Mouse (Mus musculus) cerebellum, adult (tissue): ENCODE measurements around the gene Rad17.
A peak's percentile ranks its signal among the peaks of the same experiment; 100 is the strongest.

Source experiments
- ATAC-seq: cut with Nextera tagmentation; 2 replicates; pipeline ENCODE4 v1.9.2; 2017; ENCODE audit warnings: mild to moderate bottlenecking, moderate library complexity, mixed read lengths; ENCODE audit not compliant: insufficient number of reproducible peaks, low FRiP score, low TSS enrichment

Rad17 gene

DNA sequence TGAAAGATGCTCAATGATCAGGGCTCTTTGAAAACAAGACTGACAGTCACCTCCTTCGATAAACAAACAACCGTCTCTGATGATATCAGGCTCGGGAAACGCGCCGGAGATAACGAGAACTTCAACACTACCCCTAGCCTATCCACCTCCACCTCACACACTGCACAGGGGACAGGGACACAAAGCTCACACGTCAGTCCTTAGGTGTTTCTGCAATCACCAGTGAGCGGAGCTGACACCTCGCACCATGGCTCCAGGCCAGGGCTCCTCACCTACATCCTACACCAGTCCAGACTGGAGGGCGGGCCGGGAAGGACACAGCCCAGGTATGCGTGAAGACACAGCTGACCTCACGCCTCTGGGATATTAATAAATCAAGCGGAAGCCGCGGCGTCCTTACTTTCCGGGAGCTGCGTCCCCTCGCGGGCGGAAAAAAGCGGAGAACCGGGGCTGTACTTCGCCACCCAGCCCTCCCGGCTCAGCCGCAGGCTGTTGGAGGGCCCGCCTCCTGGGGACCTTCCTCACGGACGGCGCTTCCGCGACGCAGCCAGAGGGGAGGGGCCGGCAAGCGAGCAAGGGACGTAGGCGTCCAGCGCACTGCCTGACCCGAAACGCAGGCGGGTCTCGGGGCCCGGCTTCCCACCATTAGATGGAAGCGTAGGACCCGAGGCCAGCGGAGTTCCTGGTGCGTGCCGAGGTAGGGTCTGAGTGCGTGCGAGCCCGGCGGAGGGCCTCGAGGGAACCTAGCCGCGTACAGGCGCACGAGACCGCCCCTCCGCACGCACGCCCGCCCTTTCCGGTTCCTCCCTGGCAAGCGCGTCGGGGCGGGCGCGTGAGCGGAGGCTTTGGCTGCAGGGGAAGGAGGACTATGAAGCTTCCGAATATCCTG is at the start of gene Rad17, which contains the start of gene Ak6:
TSS of gene Rad17 (minus strand) at position 502 of the 889 bp plus-strand sequence.
TSS of gene Ak6 (plus strand) at position 430 of the 889 bp plus-strand sequence.
- ATAC-seq, result peak; percentile 93

DNA sequence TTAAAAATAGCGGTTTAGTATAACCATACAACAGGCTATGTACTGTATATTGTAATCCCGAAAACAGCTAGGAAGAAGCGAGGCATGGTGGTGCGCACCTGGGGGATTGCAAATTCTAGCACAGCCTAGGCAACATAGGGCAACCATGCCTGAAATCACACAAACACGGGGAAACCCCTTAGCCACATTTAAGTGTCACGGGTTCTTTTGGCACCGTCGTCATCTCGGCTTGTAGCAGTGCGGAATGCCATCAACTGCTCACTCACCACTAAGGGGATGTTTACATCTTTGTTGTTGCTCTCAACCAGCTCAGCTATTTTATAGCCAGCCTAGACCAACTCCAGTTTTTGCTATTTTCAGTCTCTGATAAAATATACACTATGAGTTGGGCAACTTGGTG is 48.0 kb upstream of the Rad17 start:
- no peak for ATAC-seq

- no peak for ATAC-seq
These were observed 46.7 kb upstream of the Rad17 start for GRCm38 (mm10) chr13:100697541-100697940.

GRCm38 (mm10) chr13:100687513-100687912 is 36.7 kb upstream of the Rad17 start:
- ATAC-seq, result no peak

DNA sequence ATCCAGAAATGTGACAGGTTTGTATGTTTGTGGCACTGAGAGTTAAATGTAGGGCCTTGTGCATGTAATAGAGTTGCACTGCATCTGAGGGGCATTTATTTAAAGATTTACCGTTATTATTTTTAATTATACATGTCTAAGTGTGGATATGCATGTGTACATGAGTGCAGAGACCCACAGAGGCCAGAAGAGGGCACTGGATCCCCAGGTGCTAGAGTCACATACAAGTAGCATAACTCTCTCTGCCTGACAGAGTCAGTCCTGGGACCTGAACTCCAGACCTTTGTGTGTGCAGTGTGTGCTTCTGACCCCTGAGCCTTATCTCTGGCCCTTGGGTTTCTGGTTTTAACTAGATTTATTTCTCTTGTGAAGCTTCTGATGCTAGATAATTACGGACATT is 33.5 kb upstream of the Rad17 start:
- no peak for ATAC-seq

GRCm38 (mm10) chr13:100682837-100683236 is 32.0 kb upstream of the Rad17 start:
- no peak for ATAC-seq

GRCm38 (mm10) chr13:100681615-100682014 is 30.8 kb upstream of the Rad17 start:
- no peak for ATAC-seq

DNA sequence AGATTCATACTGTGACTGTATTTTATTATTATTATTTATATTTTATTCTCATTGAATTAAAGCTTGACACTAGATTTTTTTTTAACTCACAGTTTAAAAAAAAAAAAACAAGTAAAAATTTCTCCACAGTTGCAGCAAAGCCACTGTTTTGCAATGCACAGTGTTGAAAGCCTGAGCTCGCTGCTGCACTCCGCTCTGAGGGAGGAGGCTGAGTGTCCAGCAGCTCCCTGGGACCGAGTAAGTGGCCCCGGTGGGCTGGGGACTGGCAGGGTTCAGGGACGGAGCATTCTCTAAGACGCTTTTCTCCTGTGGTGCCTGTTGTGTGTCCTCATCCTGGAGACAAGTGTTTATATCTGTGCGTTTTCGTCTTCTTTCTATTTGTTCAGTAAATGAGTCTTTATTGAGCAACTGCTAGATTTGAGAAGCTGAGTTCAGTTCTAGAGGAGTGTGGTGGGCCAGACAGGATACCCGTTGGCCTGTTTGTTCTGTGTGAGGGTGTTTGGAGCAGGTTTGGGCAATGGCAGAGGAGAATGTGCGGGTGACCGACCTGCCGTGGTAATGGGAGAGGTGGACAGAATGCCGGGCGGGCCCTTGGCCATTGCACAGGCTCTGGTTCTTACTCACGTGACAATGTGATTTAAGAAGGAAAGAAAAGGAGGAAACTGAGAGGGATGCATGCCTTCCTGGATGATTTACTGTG is 25.2 kb upstream of the Rad17 start:
- no peak for ATAC-seq

DNA sequence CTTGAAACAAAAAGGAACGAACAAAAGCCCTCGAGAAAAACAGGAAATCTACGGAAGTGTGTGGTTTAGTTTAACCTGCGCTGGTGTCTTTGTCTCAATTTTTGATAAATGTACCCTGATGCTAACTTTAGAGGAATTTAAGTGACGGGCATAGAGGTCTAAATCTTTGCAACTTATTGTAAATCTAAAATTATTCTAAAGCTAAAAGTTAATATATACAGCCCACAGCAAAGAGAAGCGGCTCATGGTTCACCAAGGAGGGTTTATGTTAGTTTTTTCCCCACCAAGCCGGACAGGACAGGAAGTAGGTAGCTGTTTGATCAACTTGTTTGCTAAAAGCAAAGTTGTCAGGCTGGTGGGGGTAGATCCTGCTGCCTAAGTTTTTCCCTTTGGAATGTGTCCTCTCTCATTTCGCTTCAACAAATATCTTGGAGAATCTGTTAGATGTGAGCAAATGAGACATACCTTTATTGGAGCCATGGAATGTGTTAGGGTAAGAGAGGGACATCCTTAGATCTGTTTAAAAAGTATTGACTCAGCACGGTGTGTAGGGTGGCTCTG is 19.4 kb upstream of the Rad17 start:
- ATAC-seq, result no peak

GRCm38 (mm10) chr13:100669291-100670022 is 18.6 kb upstream of the Rad17 start, which contains the start of gene Ccdc125:
Gene Ccdc125 (plus strand): TSS chr13:100669717.
- ATAC-seq, result no peak

DNA sequence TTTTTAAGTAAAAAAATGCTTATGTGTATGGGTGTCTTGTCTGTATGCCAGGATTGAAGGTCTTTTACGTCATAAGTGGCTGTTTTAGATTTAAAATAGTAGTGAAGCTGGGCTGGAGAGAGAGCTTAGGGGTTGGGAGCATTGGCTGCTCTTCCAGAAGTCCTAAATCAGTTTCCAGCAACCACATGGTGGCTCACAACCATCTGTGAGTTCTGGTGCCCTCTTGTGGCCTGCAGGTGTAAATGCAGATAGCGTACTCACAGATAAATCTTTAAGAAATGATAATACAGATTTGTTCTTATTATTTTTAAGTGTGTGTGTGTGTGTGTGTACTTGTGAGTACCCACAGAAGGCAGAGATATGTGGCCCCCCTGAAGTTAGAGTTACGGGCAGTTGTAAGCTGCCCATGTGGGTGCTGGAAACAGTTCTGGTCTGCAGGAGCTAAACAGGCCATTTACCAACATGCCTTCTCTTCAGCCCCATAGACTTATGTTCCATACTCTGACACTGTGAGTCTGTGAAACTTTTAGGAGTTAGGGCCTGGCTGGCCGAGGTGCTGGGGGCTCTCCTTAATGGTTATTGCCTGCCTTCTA is 9.1 kb upstream of the Rad17 start:
- peak; percentile 56; the same call in 1 of the 2 replicates for ATAC-seq

DNA sequence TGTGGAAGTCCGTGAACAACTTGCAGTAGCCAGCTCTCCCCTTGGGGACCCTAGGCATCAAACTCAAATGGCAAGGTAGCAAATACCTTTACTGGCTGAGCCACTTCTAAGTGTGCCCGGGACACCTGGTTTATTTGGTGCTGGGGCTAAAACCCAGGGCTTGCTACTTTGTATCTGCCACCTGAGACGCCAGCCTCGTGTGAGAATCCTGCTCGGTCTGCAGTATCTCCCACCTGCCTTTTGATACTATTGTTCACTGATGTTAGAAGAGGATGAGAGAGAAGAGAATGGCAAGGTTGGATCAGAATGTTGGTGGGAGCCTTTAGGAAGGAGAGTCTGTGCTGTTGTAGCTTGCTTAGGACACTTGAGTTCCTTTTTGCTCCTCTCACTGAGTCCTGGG is 7.2 kb upstream of the Rad17 start:
- no peak for ATAC-seq

DNA sequence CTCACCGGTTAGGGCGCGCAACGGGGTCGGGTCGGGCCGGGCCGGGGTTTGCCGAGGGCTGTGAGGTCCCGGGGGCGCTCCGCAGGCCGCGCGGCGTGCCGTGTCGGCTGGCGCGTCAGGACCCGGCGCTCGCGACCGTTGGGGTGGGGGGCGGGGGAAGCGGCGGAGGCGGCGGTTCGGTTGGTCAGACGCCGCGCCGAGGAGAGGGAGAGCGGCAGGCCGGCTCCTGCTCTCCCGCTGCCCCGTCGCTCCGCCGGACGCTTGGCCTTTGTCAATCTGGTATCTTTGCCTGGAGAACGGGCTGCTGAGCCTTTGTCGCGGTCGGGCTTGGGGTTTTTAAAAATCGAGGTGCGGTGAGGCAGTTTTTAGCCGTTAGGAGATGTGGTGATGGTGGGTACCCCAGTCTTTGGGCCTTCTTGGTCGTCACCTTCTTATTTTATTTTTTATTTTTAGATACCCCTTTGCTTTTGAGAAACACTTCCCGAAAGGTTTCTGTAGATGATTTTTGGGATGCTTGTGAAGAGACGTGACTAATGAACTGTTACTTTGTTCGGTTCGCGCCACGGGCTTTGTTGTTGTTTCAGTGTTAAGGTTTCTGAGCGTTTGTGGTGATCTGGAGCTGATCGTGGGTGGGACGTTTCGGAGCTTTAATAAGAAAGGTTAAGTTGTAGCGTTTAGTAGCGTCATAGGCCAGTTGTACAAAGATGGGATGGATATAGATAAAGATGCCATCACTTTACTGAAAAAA is 762 bp upstream of the Rad17 start, which contains the start of gene Taf9:
TSS of gene Taf9 (plus strand) at position 141 of the 748 bp plus-strand sequence.
- ATAC-seq, result peak; percentile 71; the same call in 1 of the 2 replicates

DNA sequence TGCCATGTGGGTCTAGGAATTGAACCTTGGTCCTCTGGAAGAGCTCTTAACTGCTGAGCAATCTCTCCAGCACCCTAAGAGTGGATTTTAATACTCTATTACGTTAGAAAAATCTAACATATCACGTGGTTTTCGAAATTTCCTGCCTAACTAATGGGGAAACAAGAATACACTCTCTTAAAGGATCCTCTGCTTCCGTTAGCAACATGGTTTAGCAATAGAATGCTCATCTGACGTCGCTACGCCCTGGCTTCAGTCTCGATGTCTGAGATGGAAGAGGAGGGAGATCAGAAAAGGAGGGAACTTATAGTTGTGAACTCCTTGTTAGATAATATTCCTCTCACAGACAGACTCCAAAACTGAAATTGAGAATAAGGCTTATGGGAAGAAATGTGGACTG is 2.6 kb downstream of the Rad17 start:
- no peak for ATAC-seq

- no peak for ATAC-seq
These were observed 8.2 kb downstream of the Rad17 start for GRCm38 (mm10) chr13:100642471-100643209.

DNA sequence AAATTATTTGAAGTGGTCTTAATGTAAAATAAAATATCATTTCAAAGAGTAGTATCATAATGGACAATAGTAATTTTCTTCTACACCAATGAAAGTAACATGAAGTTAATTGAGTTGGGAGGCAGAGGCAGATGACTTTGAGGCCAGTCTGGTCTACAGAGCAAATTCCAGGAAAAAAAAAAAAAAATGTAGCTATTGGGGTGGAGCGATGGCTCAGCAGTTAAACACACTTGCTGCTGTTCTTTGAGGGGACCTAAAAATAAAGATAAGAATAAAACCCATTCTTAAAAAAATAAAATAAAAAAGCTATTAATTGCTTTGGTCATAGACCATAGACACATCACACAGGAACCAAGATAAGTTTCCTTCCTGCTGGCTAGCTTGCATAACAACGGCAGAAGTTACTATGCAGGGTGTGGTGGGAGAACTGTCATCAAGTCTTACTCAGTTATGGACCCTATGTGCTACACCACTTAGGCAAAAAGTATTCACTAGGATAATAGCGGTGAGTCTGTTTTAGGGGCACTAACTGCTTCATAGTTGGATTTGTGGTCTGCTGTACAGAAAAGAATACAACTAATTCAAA is 16.7 kb downstream of the Rad17 start:
- ATAC-seq, result no peak

GRCm38 (mm10) chr13:100622241-100622640 is 28.6 kb downstream of the Rad17 start:
- ATAC-seq, result no peak

DNA sequence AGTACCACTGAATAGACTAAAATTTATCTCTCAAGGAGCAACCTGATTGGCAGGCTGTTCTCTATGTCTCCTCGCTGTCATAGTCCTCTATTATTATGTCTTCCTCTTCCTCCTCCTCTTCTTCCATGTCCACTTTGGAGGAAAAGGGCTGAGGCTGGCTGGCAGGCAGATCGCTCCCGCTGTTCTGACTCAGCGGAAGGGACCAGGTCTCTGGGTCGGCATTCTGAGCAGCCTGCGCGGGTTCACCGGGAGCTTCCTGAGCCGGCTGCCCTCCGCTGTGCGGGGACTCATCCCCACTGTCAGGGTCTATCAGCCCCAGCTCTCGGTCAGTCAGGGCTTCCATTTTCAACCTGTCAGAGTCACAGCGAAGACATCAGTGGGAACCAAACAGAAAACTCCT is 33.3 kb downstream of the Rad17 start:
- 0 out of 2 replicates have a peak, but pooled peaks have one; percentile 21 for ATAC-seq
